8 mouse cellular contexts compared by ENCODE assay signal in the genomic region with DNA sequence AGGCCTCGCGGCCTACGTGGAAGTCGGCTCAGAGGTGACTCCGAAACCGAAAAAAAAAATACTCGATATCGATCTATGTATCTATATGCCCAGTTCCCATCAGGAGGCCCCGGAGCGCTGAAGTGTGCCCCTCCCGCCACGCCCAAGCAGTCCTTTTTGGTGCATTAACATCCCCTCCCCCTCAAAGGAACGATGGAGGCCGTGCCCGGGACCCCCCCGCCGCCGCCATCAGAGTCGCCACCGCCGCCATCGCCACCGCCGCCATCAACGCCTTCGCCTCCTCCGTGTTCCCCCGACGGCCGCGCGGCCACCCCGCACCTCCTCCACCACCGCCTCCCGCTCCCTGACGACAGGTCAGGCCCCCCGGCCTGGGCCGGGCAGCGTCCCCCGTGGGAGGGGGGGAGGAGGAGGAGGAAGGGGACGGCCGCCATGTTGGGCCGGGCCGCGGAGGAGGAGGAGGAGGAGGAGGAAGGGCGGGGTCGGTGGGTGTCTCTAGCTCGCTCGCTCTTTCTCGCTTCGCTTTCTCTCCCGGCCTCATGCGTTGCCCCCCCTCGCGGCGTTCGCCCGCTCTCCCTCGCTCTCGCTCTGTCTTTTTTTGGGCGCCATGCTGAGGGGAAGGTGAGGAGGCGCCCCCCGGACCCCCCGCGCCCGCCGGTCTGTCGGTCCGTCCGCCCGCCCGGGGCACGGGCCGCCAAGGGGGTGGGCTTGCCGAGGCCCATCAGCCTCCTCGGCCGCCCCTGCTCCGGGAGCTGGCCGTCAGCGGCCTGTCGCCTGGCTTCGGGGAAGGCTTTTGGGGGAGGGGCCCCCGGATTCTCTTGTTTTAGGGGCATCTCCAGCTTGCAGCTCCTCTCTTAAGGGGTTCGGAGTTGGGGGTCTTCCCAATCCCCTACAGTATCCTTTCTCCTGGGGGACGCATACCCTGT. TPM values are rescaled to one million over a fixed set of nuclear protein-coding genes. Genes with fewer than 3 reads are reported as not detected.
DNase-seq lines count a peak whose midpoint lies in the region; ATAC-seq lines count a peak whose summit lies in the region.

Gene Zc3h4, plus strand, starts transcription at position 222 of the 923 bp plus-strand sequence.

- ATAC-seq in embryonic facial prominence, embryonic 12.5 days (ENCODE audit: insufficient number of reproducible peaks, insufficient read depth, low FRiP score, low TSS enrichment): peak; percentile 35
- ATAC-seq in limb, embryonic 12.5 days (ENCODE audit: insufficient number of reproducible peaks, insufficient read depth, low FRiP score, low TSS enrichment, low read depth): peak; percentile 16
- ATAC-seq in midbrain, embryonic 14.5 days (ENCODE audit: low FRiP score, low TSS enrichment): peak; percentile 53

- H3K9me3 ChIP-seq in embryonic facial prominence, embryonic 12.5 days: no peaks in the 10 kb centered on the region
- H3K9me3 ChIP-seq in limb, embryonic 12.5 days: no peaks in the 10 kb centered on the region
- no peaks in the 10 kb centered on the region for H3K9me3 ChIP-seq in midbrain, embryonic 14.5 days (ENCODE audit: control insufficient read depth, low read length)

- DNase-seq in 3134 (ENCODE audit: extremely low read depth, insufficient read length, low spot score): peak; percentile 85
- DNase-seq in adrenal gland, postnatal 25 days: peak; percentile 90
- peak; percentile 100 for DNase-seq in heart, adult 11 months
- peak; percentile 92 for DNase-seq in kidney, adult 18-20 months
- peak; percentile 95 for DNase-seq in midbrain, embryonic 14.5 days
- peak; percentile 84 for DNase-seq in spleen, adult 12 weeks (ENCODE audit: low spot score)

- peak within 1 kb of the TSS; percentile 100 for H3K27ac ChIP-seq in embryonic facial prominence, embryonic 12.5 days
- peak within 1 kb of the TSS; percentile 100 for H3K27ac ChIP-seq in limb, embryonic 12.5 days
- peak within 1 kb of the TSS; percentile 100 for H3K27ac ChIP-seq in midbrain, embryonic 14.5 days (replicated peaks; ENCODE audit: low read depth, low read length)

- peak within 1 kb of the TSS; percentile 91 for H3K4me3 ChIP-seq in embryonic facial prominence, embryonic 12.5 days
- H3K4me3 ChIP-seq in limb, embryonic 12.5 days (replicated peaks): peak within 1 kb of the TSS; percentile 88
- peak within 1 kb of the TSS; percentile 95 for H3K4me3 ChIP-seq in midbrain, embryonic 14.5 days (replicated peaks; ENCODE audit: low read depth, low read length)

- H3K9ac ChIP-seq in embryonic facial prominence, embryonic 12.5 days: peak within 1 kb of the TSS; percentile 99
- peak within 1 kb of the TSS; percentile 99 for H3K9ac ChIP-seq in limb, embryonic 12.5 days (replicated peaks)
- H3K9ac ChIP-seq in midbrain, embryonic 14.5 days (replicated peaks; ENCODE audit: low read length): peak within 1 kb of the TSS; percentile 100

- no peaks in the 10 kb centered on the region for H3K27me3 ChIP-seq in embryonic facial prominence, embryonic 12.5 days
- no peaks in the 10 kb centered on the region for H3K27me3 ChIP-seq in limb, embryonic 12.5 days
- H3K27me3 ChIP-seq in midbrain, embryonic 14.5 days (ENCODE audit: control insufficient read depth, insufficient read depth, low read length): no peaks in the 10 kb centered on the region

- peak within 1 kb of the TSS; percentile 72 for H3K4me2 ChIP-seq in embryonic facial prominence, embryonic 12.5 days (replicated peaks)
- H3K4me2 ChIP-seq in limb, embryonic 12.5 days: peak within 1 kb of the TSS; percentile 81
- peak within 1 kb of the TSS; percentile 77 for H3K4me2 ChIP-seq in midbrain, embryonic 14.5 days (ENCODE audit: low read length)

- H3K4me1 ChIP-seq in embryonic facial prominence, embryonic 12.5 days: peaks cover 35% of the 10 kb centered on the region
- H3K4me1 ChIP-seq in limb, embryonic 12.5 days (replicated peaks): peaks cover 34% of the 10 kb centered on the region
- H3K4me1 ChIP-seq in midbrain, embryonic 14.5 days (ENCODE audit: control insufficient read depth, insufficient read depth, low read length): peaks cover 34% of the 10 kb centered on the region

- no peaks in the 10 kb centered on the region for H3K36me3 ChIP-seq in embryonic facial prominence, embryonic 12.5 days
- H3K36me3 ChIP-seq in limb, embryonic 12.5 days: peaks cover 10% of the 10 kb centered on the region; the same call in 1 of the 2 replicates
- H3K36me3 ChIP-seq in midbrain, embryonic 14.5 days (ENCODE audit: control insufficient read depth, insufficient read depth, low read length): no peaks in the 10 kb centered on the region

- under 1% methylated on average over 65 of the region's 85 CpGs for WGBS in embryonic facial prominence, embryonic 12.5 days
- under 1% methylated on average over 75 of the region's 85 CpGs for WGBS in limb, embryonic 12.5 days
- WGBS in midbrain, embryonic 14.5 days: under 1% methylated on average over 79 of the region's 85 CpGs

RNA-seq across cellular contexts. Expression of gene Zc3h4, which starts in this region (rescaled TPM):
- 47.1 and 57.3 TPM in 2 replicates for total RNA-seq in adrenal gland, postnatal 25 days (2021)
- 25.5 and 26.1 TPM in 2 replicates for polyA plus RNA-seq in embryonic facial prominence, embryonic 12.5 days (2016; fragmentation: Nextera tagmentation; extraction: Ambion mirVana)
- 26.3 and 26.8 TPM in 2 replicates for polyA plus RNA-seq in limb, embryonic 12.5 days (2016; fragmentation: Nextera tagmentation; extraction: Ambion mirVana)
- 17.1 and 19.2 TPM in 2 replicates for polyA plus RNA-seq in midbrain, embryonic 14.5 days (2014; fragmentation: Nextera tagmentation; extraction: Ambion mirVana)

Comparison
In these comparisons a context has a peak if more than half of its experiments do, and no peak if none do; other contexts are left out.
1. Peak in every context shown above with its lines: DNase-seq, ATAC-seq, H3K4me3 ChIP-seq and H3K27ac ChIP-seq.